Mouse (Mus musculus): Measurements from ENCODE around the gene Brpf3. TPM values are rescaled to one million over a fixed set of nuclear protein-coding genes. Genes with fewer than 3 reads are reported as not detected.

The Brpf3 gene
- total RNA-seq, 1 experiment = 24.5 TPM

DNA sequence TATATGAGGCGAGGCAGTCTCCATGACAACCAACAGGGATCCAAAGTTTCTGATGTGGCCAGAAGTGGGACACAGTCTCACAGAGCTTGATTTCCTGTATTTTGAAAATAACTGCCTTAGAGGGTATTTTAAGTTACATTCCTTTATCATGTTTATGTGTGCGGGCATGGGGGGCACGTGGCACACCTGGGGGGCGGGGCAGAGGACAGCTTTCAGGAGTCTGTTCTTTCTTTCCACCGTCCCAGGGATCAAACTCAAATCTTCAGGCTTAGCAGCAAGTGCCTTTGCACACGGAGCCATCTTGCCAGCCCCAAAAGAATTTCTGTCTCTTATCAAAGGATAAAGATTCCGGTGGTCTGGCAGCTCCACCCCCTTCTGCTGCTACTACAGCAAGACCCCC is 63.0 kb downstream of the Brpf3 start:
- no peak overlapping the region for H3K4me3 ChIP-seq (ENCODE audit: insufficient read depth in 1 of 2, low read depth in 1 of 2, low read length in 2 of 2, poor library complexity in 1 of 2, severe bottlenecking in 1 of 2)
- no peaks in the 10 kb centered on the region for H3K9me3 ChIP-seq (ENCODE audit: control insufficient read depth, insufficient read depth, low read depth, low read length)
- H3K36me3 ChIP-seq (ENCODE audit: control insufficient read depth, insufficient read depth, low read length, poor library complexity, severe bottlenecking) = no peaks in the 10 kb centered on the region
- H3K27ac ChIP-seq (ENCODE audit: insufficient read depth, low read depth, low read length, poor library complexity, severe bottlenecking) = no peak overlapping the region
- no peak for DNase-seq (ENCODE audit: low read depth, low spot score)
- H3K4me1 ChIP-seq (ENCODE audit: control insufficient read depth in 2 of 2, insufficient read depth in 2 of 2, low read length in 2 of 2, poor library complexity in 1 of 2) = peaks cover 0 to 4% of the 10 kb centered on the region in 2 experiments; a peak in 2 of 4 replicates
- TF ChIP-seq CHD2 (IDR thresholded peaks at IDR 0.05; ENCODE audit: low read depth, low read length) (no peak), MAFK (IDR thresholded peaks at IDR 0.05; ENCODE audit: insufficient read depth, low read depth, low read length) (no peak), ZC3H11A (IDR thresholded peaks at IDR 0.05; ENCODE audit: borderline replicate concordance, low read depth, low read length) (no peak), ZNF384 (IDR thresholded peaks at IDR 0.05; ENCODE audit: low read depth, low read length) (no peak), HCFC1 (IDR thresholded peaks at IDR 0.05; ENCODE audit: borderline replicate concordance, insufficient read depth, low read length) (no peak)
- no peak overlapping the region for H3K9ac ChIP-seq (ENCODE audit: insufficient read depth, low read depth, low read length, poor library complexity, severe bottlenecking)
- in situ Hi-C loops (cut with MboI; ENCODE audit: low sequenced_read_pairs in 2 of 2, unreplicated experiment in 2 of 2) = no loop called here

DNA sequence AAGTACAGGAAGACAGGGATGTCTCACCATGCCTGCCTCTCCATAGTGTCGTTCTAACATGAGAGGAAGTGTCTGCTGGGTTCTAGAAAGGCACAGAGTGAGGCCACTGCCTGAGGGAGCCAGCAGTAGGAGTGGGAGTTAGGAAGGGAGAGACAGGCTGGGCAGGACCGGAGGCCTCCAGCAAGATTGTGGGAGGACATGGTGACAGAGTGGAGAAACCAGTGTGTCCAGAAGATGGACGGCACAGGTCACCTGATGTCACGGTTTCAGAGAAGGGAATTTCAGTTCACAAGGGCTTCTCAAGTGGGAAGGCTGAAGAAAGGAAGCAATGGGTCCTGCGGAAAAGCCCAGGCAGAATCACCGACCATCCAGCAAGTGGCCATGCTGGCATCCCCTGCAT is 63.6 kb downstream of the Brpf3 start:
- H3K4me3 ChIP-seq (ENCODE audit: insufficient read depth in 1 of 2, low read depth in 1 of 2, low read length in 2 of 2, poor library complexity in 1 of 2, severe bottlenecking in 1 of 2) = no peak overlapping the region
- TF ChIP-seq HCFC1 (IDR thresholded peaks at IDR 0.05; ENCODE audit: borderline replicate concordance, insufficient read depth, low read length) (no peak), ZC3H11A (IDR thresholded peaks at IDR 0.05; ENCODE audit: borderline replicate concordance, low read depth, low read length) (no peak), MAFK (IDR thresholded peaks at IDR 0.05; ENCODE audit: insufficient read depth, low read depth, low read length) (no peak), ZNF384 (IDR thresholded peaks at IDR 0.05; ENCODE audit: low read depth, low read length) (no peak), CHD2 (IDR thresholded peaks at IDR 0.05; ENCODE audit: low read depth, low read length) (no peak)
- H3K9me3 ChIP-seq (ENCODE audit: control insufficient read depth, insufficient read depth, low read depth, low read length) = no peaks in the 10 kb centered on the region
- no peaks in the 10 kb centered on the region for H3K36me3 ChIP-seq (ENCODE audit: control insufficient read depth, insufficient read depth, low read length, poor library complexity, severe bottlenecking)
- no peak overlapping the region for H3K9ac ChIP-seq (ENCODE audit: insufficient read depth, low read depth, low read length, poor library complexity, severe bottlenecking)
- H3K4me1 ChIP-seq (ENCODE audit: control insufficient read depth in 2 of 2, insufficient read depth in 2 of 2, low read length in 2 of 2, poor library complexity in 1 of 2) = peaks cover 0 to 2% of the 10 kb centered on the region in 2 experiments; a peak in 2 of 4 replicates
- in situ Hi-C loops (cut with MboI; ENCODE audit: low sequenced_read_pairs in 2 of 2, unreplicated experiment in 2 of 2) = no loop called here
- no peak overlapping the region for H3K27ac ChIP-seq (ENCODE audit: insufficient read depth, low read depth, low read length, poor library complexity, severe bottlenecking)
- no peak for DNase-seq (ENCODE audit: low read depth, low spot score)

DNA sequence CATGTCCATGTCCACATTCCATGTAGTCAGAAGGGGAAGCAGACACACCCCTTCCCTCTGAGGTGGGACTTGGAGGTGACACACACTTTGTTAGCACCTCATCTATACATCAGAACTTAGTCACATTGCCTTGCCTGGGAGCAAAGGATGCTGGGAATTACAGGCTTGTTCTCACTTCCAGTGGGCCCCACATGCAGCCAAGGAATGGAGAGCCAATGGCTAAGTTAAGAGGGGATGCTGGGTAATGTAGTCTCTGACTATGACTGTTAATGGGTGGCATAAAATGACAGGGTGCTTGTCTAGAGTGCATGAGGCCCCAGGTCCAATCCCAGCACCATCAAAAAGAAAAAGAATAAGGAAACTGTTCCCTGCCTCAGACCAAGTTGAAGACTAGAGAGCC is 66.0 kb downstream of the Brpf3 start:
- DNase-seq (ENCODE audit: low read depth, low spot score) = no peak
- H3K36me3 ChIP-seq (ENCODE audit: control insufficient read depth, insufficient read depth, low read length, poor library complexity, severe bottlenecking) = no peaks in the 10 kb centered on the region
- TF ChIP-seq ZNF384 (IDR thresholded peaks at IDR 0.05; ENCODE audit: low read depth, low read length) = no peak
- peak; percentile 52; the same call in 1 of the 2 replicates for TF ChIP-seq HCFC1 (IDR thresholded peaks at IDR 0.05; ENCODE audit: borderline replicate concordance, insufficient read depth, low read length)
- H3K27ac ChIP-seq (ENCODE audit: insufficient read depth, low read depth, low read length, poor library complexity, severe bottlenecking) = no peak overlapping the region
- no peak overlapping the region for H3K9ac ChIP-seq (ENCODE audit: insufficient read depth, low read depth, low read length, poor library complexity, severe bottlenecking)
- H3K4me1 ChIP-seq (ENCODE audit: control insufficient read depth in 2 of 2, insufficient read depth in 2 of 2, low read length in 2 of 2, poor library complexity in 1 of 2) = peaks cover 0 to 2% of the 10 kb centered on the region in 2 experiments; a peak in 2 of 4 replicates
- H3K4me3 ChIP-seq (ENCODE audit: insufficient read depth in 1 of 2, low read depth in 1 of 2, low read length in 2 of 2, poor library complexity in 1 of 2, severe bottlenecking in 1 of 2) = no peak overlapping the region
- in situ Hi-C loops (cut with MboI; ENCODE audit: low sequenced_read_pairs in 2 of 2, unreplicated experiment in 2 of 2) = no loop called here
- no peaks in the 10 kb centered on the region for H3K9me3 ChIP-seq (ENCODE audit: control insufficient read depth, insufficient read depth, low read depth, low read length)

DNA sequence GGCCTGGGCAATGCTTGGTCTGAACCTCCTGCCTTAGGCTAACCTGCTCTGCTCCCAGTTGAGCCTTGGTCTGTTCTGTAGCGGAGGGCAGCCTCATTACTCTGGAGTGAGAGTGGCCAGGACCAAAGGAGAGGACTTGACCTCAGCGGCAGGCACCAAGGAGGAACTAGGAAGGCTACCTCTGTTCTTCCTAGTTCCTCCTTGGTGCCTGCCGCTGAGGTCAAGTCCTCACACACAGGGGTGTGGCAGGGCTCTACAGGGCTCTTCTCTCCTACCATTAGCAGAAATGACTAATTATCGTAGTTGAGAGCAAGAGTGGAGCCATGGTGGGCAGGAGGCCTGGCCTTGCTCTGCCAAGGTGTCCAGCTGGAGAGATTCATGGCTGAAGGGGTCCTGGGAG is 66.5 kb downstream of the Brpf3 start:
- Histone ChIP-seq H3K9me3 (ENCODE audit: control insufficient read depth, insufficient read depth, low read depth, low read length) (no peaks in the 10 kb centered on the region), H3K9ac (ENCODE audit: insufficient read depth, low read depth, low read length, poor library complexity, severe bottlenecking) (no peak overlapping the region), H3K4me3 (ENCODE audit: insufficient read depth in 1 of 2, low read depth in 1 of 2, low read length in 2 of 2, poor library complexity in 1 of 2, severe bottlenecking in 1 of 2) (no peak overlapping the region), H3K36me3 (ENCODE audit: control insufficient read depth, insufficient read depth, low read length, poor library complexity, severe bottlenecking) (no peaks in the 10 kb centered on the region), H3K4me1 (ENCODE audit: control insufficient read depth in 2 of 2, insufficient read depth in 2 of 2, low read length in 2 of 2, poor library complexity in 1 of 2) (peaks cover 0 to 2% of the 10 kb centered on the region in 2 experiments; a peak in 2 of 4 replicates), H3K27ac (ENCODE audit: insufficient read depth, low read depth, low read length, poor library complexity, severe bottlenecking) (no peak overlapping the region)
- in situ Hi-C loops (cut with MboI; ENCODE audit: low sequenced_read_pairs in 2 of 2, unreplicated experiment in 2 of 2) = no loop called here
- TF ChIP-seq ZC3H11A (IDR thresholded peaks at IDR 0.05; ENCODE audit: borderline replicate concordance, low read depth, low read length) (no peak), HCFC1 (IDR thresholded peaks at IDR 0.05; ENCODE audit: borderline replicate concordance, insufficient read depth, low read length) (no peak), MAFK (IDR thresholded peaks at IDR 0.05; ENCODE audit: insufficient read depth, low read depth, low read length) (no peak), ZNF384 (IDR thresholded peaks at IDR 0.05; ENCODE audit: low read depth, low read length) (no peak), CHD2 (IDR thresholded peaks at IDR 0.05; ENCODE audit: low read depth, low read length) (no peak)
- DNase-seq (ENCODE audit: low read depth, low spot score) = no peak

All from ES-E14 (cell line).